9 mouse cellular contexts compared by ENCODE assay signal in the genomic region with DNA sequence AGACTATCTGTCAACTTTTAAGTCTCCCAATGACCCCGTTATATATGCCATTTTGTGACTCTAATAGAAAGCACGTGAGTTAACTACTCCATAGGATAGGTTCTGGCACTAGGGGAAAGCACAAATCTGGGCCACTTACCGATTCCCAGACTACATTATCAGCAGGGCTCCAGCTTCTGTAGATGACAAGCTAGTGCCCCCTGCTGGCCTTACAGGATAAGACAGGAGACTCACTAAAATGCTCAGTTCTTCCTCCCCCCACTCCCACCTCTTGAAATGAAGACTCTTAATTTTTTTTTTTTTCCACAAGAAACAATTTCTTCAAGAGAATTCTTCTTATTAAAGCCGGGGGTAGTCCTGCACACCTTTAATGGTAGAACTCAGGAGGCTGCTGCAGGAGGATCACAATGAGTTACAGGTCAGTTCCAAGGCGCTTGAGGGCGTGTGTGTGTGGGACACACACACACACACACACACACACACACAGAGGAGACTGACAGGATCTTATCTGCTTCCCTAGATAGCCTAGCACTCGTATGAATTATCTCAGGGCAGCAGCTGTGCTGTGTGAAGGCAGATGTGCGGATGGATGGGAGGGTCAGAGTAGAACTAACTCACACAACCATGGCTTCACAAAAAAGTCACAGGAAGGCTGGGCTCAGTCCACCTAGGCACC. TPM values are rescaled to one million over a fixed set of nuclear protein-coding genes. Genes with fewer than 3 reads are reported as not detected.
DNase-seq lines count a peak whose midpoint lies in the region; ATAC-seq and TF ChIP-seq lines count a peak whose summit lies in the region.
"Had no signal": no experiment of that assay in that cellular context is flagged by ENCODE, and none has a peak within 500 bp of the region (broad histone marks: within the 10 kb centered on the region; RNA-seq: fewer than 3 reads in every experiment).

No protein-coding gene starts in this region.

- peak overlapping the region; percentile 25 for H3K27ac ChIP-seq in CH12.LX (ENCODE audit: insufficient read depth, low read depth)
- H3K27ac ChIP-seq: heart, embryonic 15.5 days had no signal

- dilution Hi-C loops in CH12.LX (cut with MboI; ENCODE audit: extremely low pct_ligation_motif_present, extremely low pct_unique_long_range_greater_than_20kb, low sequenced_read_pairs) = no loop called here

- no peak overlapping the region for H3K9ac ChIP-seq in CH12.LX (ENCODE audit: insufficient read depth, low read depth)
- H3K9ac ChIP-seq: heart, embryonic 15.5 days had no signal

- H3K4me2 ChIP-seq in CH12.LX (ENCODE audit: insufficient read depth, low read depth, poor library complexity, severe bottlenecking) = peak overlapping the region; percentile 24; the same call in 1 of the 2 replicates
- H3K4me2 ChIP-seq: heart, embryonic 15.5 days had no signal

- DNase-seq in CH12.LX (ENCODE audit: extremely low read depth) = peak; percentile 87
- peak; percentile 68 for DNase-seq in T-cell, adult 2 months (ENCODE audit: low spot score)
- peak; percentile 54 to 70 for DNase-seq in gastrocnemius, postnatal 4 days (ENCODE audit: low spot score in 2 of 2)
- DNase-seq in kidney, postnatal 36 days = peak; percentile 76 to 89
- peak; percentile 48 to 65 for DNase-seq in lung, adult 18-20 months
- DNase-seq in retina, embryonic 14.5 days (ENCODE audit: low spot score) = peak; percentile 90
- peak; percentile 88 for DNase-seq in thymus, postnatal 4 days

- ATAC-seq in common myeloid progenitor, adult 5-6 weeks (replicated peaks; ENCODE audit: low read depth, poor library complexity, severe bottlenecking) = peak; percentile 52

- H3K4me3 ChIP-seq in CH12.LX (replicated peaks in 1 of 3; ENCODE audit: low read depth in 2 of 3, low read length in 2 of 3, poor library complexity in 1 of 3) = no peak overlapping the region
- H3K4me3 ChIP-seq: heart, embryonic 15.5 days had no signal

- peak; percentile 99 for TF ChIP-seq RAD21 in CH12.LX (IDR thresholded peaks at IDR 0.05; ENCODE audit: low read depth, low read length)

- peaks cover 11 to 23% of the 10 kb centered on the region in 2 experiments for H3K36me3 ChIP-seq in CH12.LX (replicated peaks in 1 of 2; ENCODE audit: control insufficient read depth in 1 of 2, insufficient read depth in 1 of 2, low read length in 1 of 2)

- peaks cover 6% of the 10 kb centered on the region for H3K9me3 ChIP-seq in CH12.LX (replicated peaks; ENCODE audit: low read length)
- H3K9me3 ChIP-seq: heart, embryonic 15.5 days had no signal

- H3K27me3 ChIP-seq in CH12.LX (replicated peaks) = no peaks in the 10 kb centered on the region
- H3K27me3 ChIP-seq: heart, embryonic 15.5 days had no signal

- in situ Hi-C loops in CH12.LX (cut with MboI; ENCODE audit: low pct_ligation_motif_present, low pct_unique_long_range_greater_than_20kb, low sequenced_read_pairs) = no loop called here

- H3K4me1 ChIP-seq in CH12.LX (ENCODE audit: control insufficient read depth in 1 of 2, insufficient read depth in 2 of 2) = peaks cover 25 to 66% of the 10 kb centered on the region in 2 experiments

- TF ChIP-seq POLR2A in CH12.LX (IDR thresholded peaks at IDR 0.05; ENCODE audit: low read depth, low read length) = no peak

- no peak for TF ChIP-seq EP300 in CH12.LX (IDR thresholded peaks at IDR 0.05; ENCODE audit: low read length)

- TF ChIP-seq CTCF in CH12.LX (conservative IDR thresholded peaks at IDR 0.05 in 1 of 2, IDR thresholded peaks at IDR 0.05 in 1 of 2; ENCODE audit: low read depth in 2 of 2, low read length in 2 of 2) = peak; percentile 78 to 97

- peaks cover 6% of the 10 kb centered on the region for H3K79me2 ChIP-seq in CH12.LX (replicated peaks; ENCODE audit: control insufficient read depth, extremely low read depth, insufficient read depth, poor library complexity, severe bottlenecking)

TF ChIP-seq in CH12.LX, 34 proteins besides CTCF, POLR2A, EP300 and RAD21:
- TF ChIP-seq RCOR1 (conservative IDR thresholded peaks at IDR 0.05; ENCODE audit: low read depth, low read length) (no peak), ELF1 (IDR thresholded peaks at IDR 0.05; ENCODE audit: low read depth, low read length) (0 out of 2 replicates have a peak, but pooled peaks have one; percentile 17), NELFE (IDR thresholded peaks at IDR 0.05; ENCODE audit: low read depth, low read length) (peak; percentile 53; the same call in 1 of the 2 replicates), ETS1 (conservative IDR thresholded peaks at IDR 0.05; ENCODE audit: low read depth, low read length) (peak; percentile 20; the same call in 1 of the 2 replicates), IRF4 (IDR thresholded peaks at IDR 0.05; ENCODE audit: low read depth, low read length) (peak; percentile 70), E2F4 (IDR thresholded peaks at IDR 0.05; ENCODE audit: insufficient replicate concordance, low read depth, low read length) (0 out of 2 replicates have a peak, but pooled peaks have one; percentile 19), JUND (conservative IDR thresholded peaks at IDR 0.05; ENCODE audit: low read depth, low read length) (peak; percentile 47; the same call in 1 of the 2 replicates), ZC3H11A (IDR thresholded peaks at IDR 0.05; ENCODE audit: low read depth, low read length) (peak; percentile 95), NRF1 (IDR thresholded peaks at IDR 0.05; ENCODE audit: low read depth, low read length) (0 out of 2 replicates have a peak, but pooled peaks have one; percentile 22), ZMIZ1 (IDR thresholded peaks at IDR 0.05; ENCODE audit: low read depth, low read length) (no peak), MYC (IDR thresholded peaks at IDR 0.05; ENCODE audit: low read depth, low read length) (peak; percentile 74), HCFC1 (IDR thresholded peaks at IDR 0.05; ENCODE audit: low read depth, low read length) (no peak), UBTF (IDR thresholded peaks at IDR 0.05; ENCODE audit: low read depth, low read length) (no peak), BHLHE40 (IDR thresholded peaks at IDR 0.05; ENCODE audit: low read depth, low read length) (peak; percentile 79), MAX (IDR thresholded peaks at IDR 0.05; ENCODE audit: low read length) (peak; percentile 54; the same call in 1 of the 2 replicates), CHD2 (IDR thresholded peaks at IDR 0.05; ENCODE audit: low read length) (peak; percentile 64), SIN3A (IDR thresholded peaks at IDR 0.05; ENCODE audit: low read length) (no peak), ZNF384 (IDR thresholded peaks at IDR 0.05; ENCODE audit: low read depth, low read length) (peak; percentile 71), SMC3 (IDR thresholded peaks at IDR 0.05; ENCODE audit: low read depth, low read length) (peak; percentile 99), MAZ (IDR thresholded peaks at IDR 0.05; ENCODE audit: low read depth, low read length) (peak; percentile 68; the same call in 1 of the 2 replicates), MEF2A (IDR thresholded peaks at IDR 0.05; ENCODE audit: borderline replicate concordance, low read depth, low read length) (peak; percentile 62; the same call in 1 of the 2 replicates), MXI1 (IDR thresholded peaks at IDR 0.05; ENCODE audit: low read depth, low read length) (peak; percentile 61; the same call in 1 of the 2 replicates), MAFK (IDR thresholded peaks at IDR 0.05; ENCODE audit: insufficient replicate concordance, low read length) (peak; percentile 74; the same call in 1 of the 2 replicates)

RNA-seq across cellular contexts. Expression of a gene that starts 7.1 kb away (rescaled TPM):
- total RNA-seq in CH12.LX (2012; rRNA removed) (38.5 and 51.6 TPM in 2 replicates), CH12.LX (2014; rRNA removed) (72.8 and 79.5 TPM in 2 replicates)
- 112 and 123 TPM in 2 replicates for polyA plus RNA-seq in CH12.LX (2012; ENCODE audit: insufficient read length, low read depth)
- total RNA-seq in common myeloid progenitor, adult 5-6 weeks (2017) = 30.1 and 42.8 TPM in 2 replicates
- total RNA-seq in gastrocnemius, postnatal 4 days (2021) = 10 to 100 TPM; 64.0 to 65.3 TPM

RNA-seq across cellular contexts. Expression of a gene that starts 15.8 kb away (rescaled TPM):
- total RNA-seq in CH12.LX (2012; rRNA removed) = 16.6 and 18.7 TPM in 2 replicates
- 5.3 and 5.5 TPM in 2 replicates for total RNA-seq in CH12.LX (2014; rRNA removed)
- 7.3 and 7.5 TPM in 2 replicates for polyA plus RNA-seq in CH12.LX (2012; ENCODE audit: insufficient read length, low read depth)
- total RNA-seq in common myeloid progenitor, adult 5-6 weeks (2017) = 23.0 and 25.3 TPM in 2 replicates
- total RNA-seq in gastrocnemius, postnatal 4 days (2021) = 10 to 100 TPM; 17.7 to 19.2 TPM
